Mouse (Mus musculus): ENCODE data around the gene Rcsd1. TPM values are rescaled to one million over a fixed set of nuclear protein-coding genes. Genes with fewer than 3 reads are reported as not detected.

Gene Rcsd1
- polyA plus RNA-seq, 1 experiment from 2014 or later, result 4.7 TPM

DNA sequence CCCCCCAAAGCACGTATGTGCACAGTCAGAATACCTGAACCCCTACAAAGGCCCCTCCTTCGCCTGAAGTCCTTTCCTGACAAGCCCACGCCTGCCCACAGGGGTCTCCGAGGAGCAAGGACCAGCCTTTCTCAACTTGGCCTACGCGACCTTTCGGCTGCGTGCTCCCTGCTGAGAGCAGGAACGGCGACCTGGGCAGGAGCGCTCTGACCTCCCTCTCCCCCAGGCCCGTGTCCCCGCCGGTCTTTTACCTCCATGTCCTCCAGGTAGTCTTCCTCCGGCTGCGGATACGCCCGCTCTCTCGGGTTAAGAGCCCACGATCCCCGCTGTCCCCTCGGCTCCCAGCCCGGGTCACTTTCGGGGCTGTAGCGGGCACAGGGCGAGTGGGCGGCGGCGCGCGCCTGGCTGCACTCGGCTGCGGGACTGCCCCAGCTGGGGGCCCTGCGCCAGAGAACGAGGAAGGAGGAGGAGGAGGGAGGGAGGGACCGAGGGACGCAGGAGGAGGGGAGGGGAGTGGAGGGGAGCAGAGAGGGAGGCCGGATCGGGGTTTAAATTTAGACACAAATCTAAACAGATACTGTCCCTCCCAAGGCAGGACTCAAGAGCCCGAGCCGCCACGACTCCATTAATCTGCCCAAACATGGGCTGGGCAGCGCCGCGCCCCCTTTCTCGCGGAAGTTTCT lies 1.8 kb downstream of the Rcsd1 start:
- H3K4me3 ChIP-seq (replicated peaks; ENCODE audit: low read depth, low read length), result peak overlapping the region; percentile 55
- ATAC-seq (ENCODE audit: low FRiP score, low TSS enrichment) (peak; percentile 55), DNase-seq (peak; percentile 53)
- H3K4me1 ChIP-seq (ENCODE audit: control insufficient read depth, insufficient read depth, low read length), result 0 out of 2 replicates have a peak, but pooled peaks cover 10% of the 10 kb centered on the region
- peak overlapping the region; percentile 99 for H3K4me2 ChIP-seq (ENCODE audit: low read length)
- H3K9ac ChIP-seq (replicated peaks; ENCODE audit: low read length), result peak overlapping the region; percentile 63
- H3K36me3 ChIP-seq (ENCODE audit: control insufficient read depth, insufficient read depth, low read length), result no peaks in the 10 kb centered on the region
- H3K27me3 ChIP-seq (ENCODE audit: control insufficient read depth, insufficient read depth, low read length), result peaks cover 21% of the 10 kb centered on the region
- H3K9me3 ChIP-seq (ENCODE audit: control insufficient read depth, low read length), result no peaks in the 10 kb centered on the region
- WGBS, result under 1% methylated on average over 47 of the region's 47 CpGs
- no peak overlapping the region for H3K27ac ChIP-seq (replicated peaks; ENCODE audit: low read depth, low read length)

DNA sequence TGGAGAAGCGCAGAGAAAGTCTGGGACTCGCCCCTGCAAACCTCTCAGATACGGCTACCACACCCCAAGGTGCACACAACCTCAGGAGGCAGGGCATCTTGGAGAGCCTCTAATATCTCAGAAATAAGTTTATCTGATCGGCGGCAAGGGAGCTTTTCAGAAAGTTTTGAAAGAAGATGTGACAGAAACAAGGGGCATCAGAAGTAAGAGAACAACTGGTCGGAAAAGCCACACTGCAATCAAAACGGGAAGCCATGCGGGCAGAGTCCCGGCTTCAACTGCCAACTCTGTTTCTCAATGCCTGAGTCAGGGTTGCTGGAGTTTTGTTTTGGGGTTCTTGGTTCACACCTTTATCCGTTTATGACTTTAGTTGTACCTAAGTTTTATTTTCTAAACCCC lies 2.3 kb downstream of the Rcsd1 start:
- no peak overlapping the region for H3K27ac ChIP-seq (replicated peaks; ENCODE audit: low read depth, low read length)
- H3K4me3 ChIP-seq (replicated peaks; ENCODE audit: low read depth, low read length), result peak overlapping the region; percentile 55
- no peaks in the 10 kb centered on the region for H3K36me3 ChIP-seq (ENCODE audit: control insufficient read depth, insufficient read depth, low read length)
- no peak for ATAC-seq (ENCODE audit: low FRiP score, low TSS enrichment)
- no peaks in the 10 kb centered on the region for H3K9me3 ChIP-seq (ENCODE audit: control insufficient read depth, low read length)
- H3K27me3 ChIP-seq (ENCODE audit: control insufficient read depth, insufficient read depth, low read length), result peaks cover 21% of the 10 kb centered on the region
- H3K4me2 ChIP-seq (ENCODE audit: low read length), result peak overlapping the region; percentile 99
- peak overlapping the region; percentile 63 for H3K9ac ChIP-seq (replicated peaks; ENCODE audit: low read length)
- WGBS, result 29% methylated on average over 10 of the region's 10 CpGs
- peak; percentile 37 for DNase-seq
- 0 out of 2 replicates have a peak, but pooled peaks cover 10% of the 10 kb centered on the region for H3K4me1 ChIP-seq (ENCODE audit: control insufficient read depth, insufficient read depth, low read length)

DNA sequence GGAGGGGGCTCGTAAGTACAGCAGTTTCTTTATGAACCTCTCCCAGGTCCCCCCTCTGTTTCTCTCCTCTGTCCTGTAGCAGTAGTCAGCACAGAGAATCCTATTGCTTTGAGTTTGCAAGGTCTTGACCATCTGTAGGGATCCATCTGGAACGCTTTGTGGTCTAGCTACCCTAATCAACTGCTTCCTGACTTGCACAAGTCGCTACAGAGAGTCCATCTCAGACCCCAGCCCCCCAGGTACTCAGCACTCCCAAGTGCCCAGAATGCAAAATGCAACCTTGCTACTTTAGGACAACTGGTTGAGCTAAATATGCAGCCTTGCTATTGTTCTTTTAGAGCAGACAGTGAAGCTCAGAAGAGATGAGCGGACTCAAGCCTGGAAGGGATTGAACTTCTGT lies 3.1 kb downstream of the Rcsd1 start:
- H3K9ac ChIP-seq (replicated peaks; ENCODE audit: low read length), result no peak overlapping the region
- H3K9me3 ChIP-seq (ENCODE audit: control insufficient read depth, low read length), result no peaks in the 10 kb centered on the region
- ATAC-seq (ENCODE audit: low FRiP score, low TSS enrichment) (no peak), DNase-seq (no peak)
- peaks cover 21% of the 10 kb centered on the region for H3K27me3 ChIP-seq (ENCODE audit: control insufficient read depth, insufficient read depth, low read length)
- 0 out of 2 replicates have a peak overlapping the region, but pooled peaks have one; percentile 2 for H3K4me2 ChIP-seq (ENCODE audit: low read length)
- no peak overlapping the region for H3K27ac ChIP-seq (replicated peaks; ENCODE audit: low read depth, low read length)
- no peaks in the 10 kb centered on the region for H3K36me3 ChIP-seq (ENCODE audit: control insufficient read depth, insufficient read depth, low read length)
- H3K4me3 ChIP-seq (replicated peaks; ENCODE audit: low read depth, low read length), result no peak overlapping the region
- WGBS, result 76% methylated on average over 4 of the region's 4 CpGs
- H3K4me1 ChIP-seq (ENCODE audit: control insufficient read depth, insufficient read depth, low read length), result 0 out of 2 replicates have a peak, but pooled peaks cover 10% of the 10 kb centered on the region

DNA sequence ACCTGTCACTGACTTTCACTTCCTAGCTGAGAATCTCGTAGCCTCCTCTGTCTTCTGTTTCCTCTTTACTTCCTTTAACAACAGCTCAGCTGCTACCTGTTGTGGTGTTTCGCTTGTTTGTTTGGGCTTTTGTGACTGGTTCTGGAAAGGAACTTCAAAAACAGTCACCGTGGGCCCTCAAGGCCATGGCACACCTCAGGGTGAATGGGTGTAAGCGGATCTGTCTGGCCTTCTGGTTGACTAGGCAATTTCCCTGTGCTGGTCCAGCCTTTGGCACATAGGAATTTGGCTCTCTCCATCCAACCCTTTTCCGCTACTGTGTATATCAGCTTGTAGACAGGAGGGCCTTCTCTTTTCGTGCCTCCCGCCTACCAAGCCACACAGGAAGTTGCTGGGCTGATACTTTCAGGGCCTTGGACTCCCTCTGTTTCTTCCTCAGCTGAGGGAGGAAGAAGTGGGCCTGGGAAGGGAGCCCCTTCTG lies 3.6 kb downstream of the Rcsd1 start:
- no peak overlapping the region for H3K27ac ChIP-seq (replicated peaks; ENCODE audit: low read depth, low read length)
- no peaks in the 10 kb centered on the region for H3K9me3 ChIP-seq (ENCODE audit: control insufficient read depth, low read length)
- WGBS, result 91% methylated on average over 7 of the region's 7 CpGs
- H3K9ac ChIP-seq (replicated peaks; ENCODE audit: low read length), result no peak overlapping the region
- H3K4me3 ChIP-seq (replicated peaks; ENCODE audit: low read depth, low read length), result no peak overlapping the region
- peaks cover 21% of the 10 kb centered on the region for H3K27me3 ChIP-seq (ENCODE audit: control insufficient read depth, insufficient read depth, low read length)
- ATAC-seq (ENCODE audit: low FRiP score, low TSS enrichment), result no peak
- no peak for DNase-seq
- 0 out of 2 replicates have a peak overlapping the region, but pooled peaks have one; percentile 2 for H3K4me2 ChIP-seq (ENCODE audit: low read length)
- 0 out of 2 replicates have a peak, but pooled peaks cover 10% of the 10 kb centered on the region for H3K4me1 ChIP-seq (ENCODE audit: control insufficient read depth, insufficient read depth, low read length)
- no peaks in the 10 kb centered on the region for H3K36me3 ChIP-seq (ENCODE audit: control insufficient read depth, insufficient read depth, low read length)

DNA sequence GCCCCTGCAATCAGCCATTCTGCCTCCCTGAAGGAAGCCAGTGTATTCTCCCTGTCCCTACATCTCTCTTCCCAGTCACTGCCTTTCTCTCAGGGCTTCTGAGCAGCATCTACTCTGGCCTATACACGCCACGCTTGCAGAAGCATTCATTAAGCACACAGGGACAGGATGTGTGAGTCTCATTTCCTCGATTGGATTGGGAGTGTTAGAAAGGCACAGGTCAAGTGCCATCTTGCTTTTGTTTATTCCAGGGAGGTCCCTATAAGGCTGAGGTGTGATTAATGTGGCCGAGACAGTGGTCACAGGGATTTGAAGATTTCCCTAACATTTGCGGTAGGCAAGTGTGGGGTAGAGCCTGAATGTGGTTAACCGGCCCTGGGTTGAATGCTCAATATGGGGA lies 4.2 kb downstream of the Rcsd1 start:
- ATAC-seq (ENCODE audit: low FRiP score, low TSS enrichment) (no peak), DNase-seq (no peak)
- 0 out of 2 replicates have a peak, but pooled peaks cover 10% of the 10 kb centered on the region for H3K4me1 ChIP-seq (ENCODE audit: control insufficient read depth, insufficient read depth, low read length)
- WGBS, result 77% methylated on average over 6 of the region's 6 CpGs
- H3K4me2 ChIP-seq (ENCODE audit: low read length), result no peak overlapping the region
- no peak overlapping the region for H3K4me3 ChIP-seq (replicated peaks; ENCODE audit: low read depth, low read length)
- H3K9ac ChIP-seq (replicated peaks; ENCODE audit: low read length), result no peak overlapping the region
- no peak overlapping the region for H3K27ac ChIP-seq (replicated peaks; ENCODE audit: low read depth, low read length)
- H3K9me3 ChIP-seq (ENCODE audit: control insufficient read depth, low read length), result no peaks in the 10 kb centered on the region
- peaks cover 21% of the 10 kb centered on the region for H3K27me3 ChIP-seq (ENCODE audit: control insufficient read depth, insufficient read depth, low read length)
- H3K36me3 ChIP-seq (ENCODE audit: control insufficient read depth, insufficient read depth, low read length), result no peaks in the 10 kb centered on the region

DNA sequence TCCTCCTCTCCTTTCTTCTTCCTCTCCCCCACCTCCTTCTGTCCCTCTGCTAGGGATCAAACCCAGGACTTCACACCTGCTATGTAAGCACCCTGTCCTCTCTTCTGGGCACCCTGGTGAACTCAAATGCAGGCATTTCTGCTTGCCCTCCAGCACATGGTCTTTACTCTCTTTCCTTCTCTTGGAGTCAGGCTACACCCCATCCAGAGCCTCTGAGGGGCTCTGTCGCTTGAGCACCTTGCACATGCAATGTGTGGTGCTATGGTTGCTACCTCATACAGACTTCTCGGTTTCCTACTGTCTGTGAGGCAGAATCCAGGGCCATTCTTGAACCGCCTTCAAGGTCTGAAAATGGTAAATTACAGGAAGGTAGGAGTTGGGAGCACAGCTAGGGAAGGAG lies 4.7 kb downstream of the Rcsd1 start:
- Histone ChIP-seq H3K9ac (replicated peaks; ENCODE audit: low read length) (no peak overlapping the region), H3K27me3 (ENCODE audit: control insufficient read depth, insufficient read depth, low read length) (peaks cover 21% of the 10 kb centered on the region), H3K36me3 (ENCODE audit: control insufficient read depth, insufficient read depth, low read length) (no peaks in the 10 kb centered on the region), H3K4me3 (replicated peaks; ENCODE audit: low read depth, low read length) (no peak overlapping the region), H3K4me1 (ENCODE audit: control insufficient read depth, insufficient read depth, low read length) (0 out of 2 replicates have a peak, but pooled peaks cover 10% of the 10 kb centered on the region), H3K4me2 (ENCODE audit: low read length) (no peak overlapping the region), H3K9me3 (ENCODE audit: control insufficient read depth, low read length) (no peaks in the 10 kb centered on the region), H3K27ac (replicated peaks; ENCODE audit: low read depth, low read length) (no peak overlapping the region)
- ATAC-seq (ENCODE audit: low FRiP score, low TSS enrichment), result no peak
- 79% methylated on average over 3 of the region's 3 CpGs for WGBS
- no peak for DNase-seq

DNA sequence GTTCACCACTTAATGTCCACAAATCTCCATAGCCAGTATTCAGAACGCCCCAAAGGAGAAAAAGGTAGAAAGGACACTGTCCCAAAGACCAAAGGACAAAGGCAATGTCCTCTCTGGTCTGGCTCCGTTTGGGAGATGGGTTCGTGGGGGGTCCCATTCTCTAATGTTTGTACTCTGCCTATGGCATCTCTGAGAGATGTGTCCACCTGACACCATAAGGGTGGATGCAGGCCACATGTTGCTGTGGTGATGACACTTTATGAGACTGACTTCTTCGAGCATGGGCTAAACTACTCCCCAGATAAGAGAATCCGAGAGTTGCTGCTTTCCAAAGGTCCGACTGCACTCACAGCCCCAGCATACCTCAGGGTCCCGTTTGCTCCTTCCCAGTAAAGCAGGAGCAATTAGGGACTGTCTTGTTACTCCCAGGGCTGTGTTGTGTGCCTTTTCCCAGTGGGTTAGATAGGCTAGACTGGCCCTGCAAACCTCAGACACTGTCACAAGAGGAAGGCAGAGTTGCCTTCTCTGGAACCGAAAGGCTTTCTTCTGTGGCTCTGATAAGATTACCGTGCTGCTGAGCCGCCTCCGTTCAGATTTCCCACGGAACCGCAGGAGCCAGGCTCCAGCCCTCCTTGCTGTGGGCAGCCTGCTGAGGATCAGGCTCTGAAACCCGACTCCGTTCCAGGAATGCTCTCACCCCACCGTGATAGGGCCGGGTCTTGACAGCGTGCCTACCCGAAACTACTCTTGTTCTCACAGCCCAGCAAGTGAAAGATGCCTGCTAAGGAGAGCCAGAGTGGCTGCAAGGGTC lies 7.1 kb downstream of the Rcsd1 start:
- Histone ChIP-seq H3K4me2 (ENCODE audit: low read length) (peak overlapping the region; percentile 4; the same call in 1 of the 2 replicates), H3K27ac (replicated peaks; ENCODE audit: low read depth, low read length) (no peak overlapping the region), H3K27me3 (ENCODE audit: control insufficient read depth, insufficient read depth, low read length) (peaks cover 6% of the 10 kb centered on the region; the same call in 1 of the 2 replicates), H3K36me3 (ENCODE audit: control insufficient read depth, insufficient read depth, low read length) (no peaks in the 10 kb centered on the region), H3K4me1 (ENCODE audit: control insufficient read depth, insufficient read depth, low read length) (no peaks in the 10 kb centered on the region), H3K9me3 (ENCODE audit: control insufficient read depth, low read length) (no peaks in the 10 kb centered on the region), H3K4me3 (replicated peaks; ENCODE audit: low read depth, low read length) (no peak overlapping the region), H3K9ac (replicated peaks; ENCODE audit: low read length) (no peak overlapping the region)
- peak; percentile 45 for DNase-seq
- ATAC-seq (ENCODE audit: low FRiP score, low TSS enrichment), result no peak
- WGBS, result 17% methylated on average over 19 of the region's 19 CpGs

DNA sequence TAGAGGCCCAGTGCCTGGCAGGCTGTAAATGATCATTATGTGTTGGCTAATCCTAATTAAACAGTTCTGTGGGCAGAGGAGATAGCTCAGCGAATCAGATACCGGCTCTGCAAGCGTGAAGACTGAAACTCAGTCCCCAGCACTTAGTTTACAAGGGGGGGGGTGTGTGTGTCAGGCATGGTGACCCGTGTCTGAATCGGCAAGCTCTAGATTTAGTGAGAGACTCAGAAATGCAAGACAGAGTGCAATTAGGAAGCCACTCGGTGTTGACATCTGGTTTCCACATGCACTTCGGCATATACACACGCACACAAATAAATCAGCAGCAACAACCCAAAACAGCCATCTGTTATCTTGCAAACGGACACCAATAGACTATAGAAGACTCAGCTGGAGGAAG lies 8.0 kb downstream of the Rcsd1 start:
- no peaks in the 10 kb centered on the region for H3K36me3 ChIP-seq (ENCODE audit: control insufficient read depth, insufficient read depth, low read length)
- no peak overlapping the region for H3K4me2 ChIP-seq (ENCODE audit: low read length)
- 86% methylated on average over 9 of the region's 9 CpGs for WGBS

More for the DNA sequence above, 8.0 kb downstream of the Rcsd1 start:
- H3K4me3 ChIP-seq (replicated peaks; ENCODE audit: low read depth, low read length), result no peak overlapping the region
- H3K27me3 ChIP-seq (ENCODE audit: control insufficient read depth, insufficient read depth, low read length), result peaks cover 5% of the 10 kb centered on the region; the same call in 1 of the 2 replicates
- DNase-seq, result no peak
- ATAC-seq (ENCODE audit: low FRiP score, low TSS enrichment), result no peak
- H3K9ac ChIP-seq (replicated peaks; ENCODE audit: low read length), result no peak overlapping the region
- no peak overlapping the region for H3K27ac ChIP-seq (replicated peaks; ENCODE audit: low read depth, low read length)
- H3K9me3 ChIP-seq (ENCODE audit: control insufficient read depth, low read length), result no peaks in the 10 kb centered on the region
- H3K4me1 ChIP-seq (ENCODE audit: control insufficient read depth, insufficient read depth, low read length), result no peaks in the 10 kb centered on the region
